Mouse (Mus musculus) ES-Bruce4 (cell line): Measurements from ENCODE around the gene Odf3l1. TPM values are rescaled to one million over a fixed set of nuclear protein-coding genes. Genes with fewer than 3 reads are reported as not detected.
A peak's percentile ranks its signal among the peaks of the same experiment; 100 is the strongest.

Experiments used
- H3K27ac ChIP-seq: 2 replicates; pipeline ENCODE4 v1.5.1; 2012; ENCODE audit warnings: low read length, inconsistent platforms; ENCODE audit not compliant: insufficient read depth
- H3K27me3 ChIP-seq: 2 replicates; pipeline ENCODE4 v1.6.1; 2012; ENCODE audit warnings: mild to moderate bottlenecking, low read length, inconsistent platforms; ENCODE audit not compliant: control insufficient read depth, poor library complexity, insufficient read depth, severe bottlenecking
- H3K36me3 ChIP-seq: 2 replicates; pipeline ENCODE4 v1.6.1; 2012; ENCODE audit warnings: inconsistent platforms, mild to moderate bottlenecking, low read length, moderate library complexity; ENCODE audit not compliant: control insufficient read depth, poor library complexity, insufficient read depth, severe bottlenecking
- H3K4me1 ChIP-seq: one replicate; pipeline ENCODE4 v1.8.1; 2011; ENCODE audit warnings: low read length; ENCODE audit not compliant: control insufficient read depth, insufficient read depth
- H3K4me3 ChIP-seq: 2 replicates; pipeline ENCODE4 v1.5.1; 2011; ENCODE audit warnings: low read depth, mild to moderate bottlenecking, low read length
- H3K9ac ChIP-seq: 2 replicates; pipeline ENCODE4 v1.6.1; 2012; ENCODE audit warnings: low read depth, mild to moderate bottlenecking, inconsistent platforms; ENCODE audit not compliant: poor library complexity, severe bottlenecking
- H3K9me3 ChIP-seq: replicated peaks from 2 replicates; pipeline ENCODE4 v1.6.1; 2012; ENCODE audit warnings: mild to moderate bottlenecking, low read length, inconsistent platforms; ENCODE audit not compliant: control insufficient read depth, poor library complexity, insufficient read depth, severe bottlenecking
- CTCF ChIP-seq: IDR thresholded peaks from one replicate; pipeline ENCODE4 v1.8.1; 2011; ENCODE audit warnings: low read depth, low read length
- EP300 ChIP-seq: IDR thresholded peaks from 2 replicates; pipeline ENCODE4 v1.6.1; 2011; ENCODE audit warnings: low read depth, low read length; ENCODE audit not compliant: insufficient read depth
- POLR2A ChIP-seq: IDR thresholded peaks from one replicate; pipeline ENCODE4 v1.8.1; 2011; ENCODE audit warnings: low read length; ENCODE audit not compliant: insufficient read depth
- polyA plus RNA-seq: library from polyadenylated mRNA; stranded (reverse); fragments of >200 nt; gene quantifications from 2 replicates; pipeline ENCODE4 v1.2.4, GENCODE M21; 2011; ENCODE audit warnings: low read depth; ENCODE audit not compliant: missing spikeins, insufficient read depth, insufficient read length

The Odf3l1 gene
- polyA plus RNA-seq, 1 experiment, result not detected

DNA sequence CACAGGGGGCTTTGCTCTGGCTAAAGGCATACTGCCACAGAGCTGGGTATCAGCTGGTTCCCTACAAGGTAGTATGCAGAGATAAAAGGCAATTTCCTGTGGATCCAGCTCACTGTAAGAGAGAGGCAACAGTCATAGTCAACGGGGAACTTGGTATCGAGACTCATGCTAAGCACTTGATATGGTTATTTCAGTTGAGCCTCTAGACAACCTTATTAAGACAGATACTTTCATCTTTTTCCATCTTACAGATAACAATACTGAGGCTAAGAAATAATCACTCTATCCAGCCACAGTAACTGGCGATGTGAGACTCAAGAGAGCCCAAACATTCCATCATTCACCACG is 13.6 kb downstream of the Odf3l1 start:
- Histone ChIP-seq H3K27ac (no peak overlapping the region), H3K36me3 (no peaks in the 10 kb centered on the region), H3K9me3 (no peaks in the 10 kb centered on the region), H3K4me1 (no peaks in the 10 kb centered on the region), H3K4me3 (no peak overlapping the region), H3K9ac (no peak overlapping the region), H3K27me3 (no peaks in the 10 kb centered on the region)
- TF ChIP-seq CTCF (no peak), POLR2A (no peak), EP300 (no peak)

DNA sequence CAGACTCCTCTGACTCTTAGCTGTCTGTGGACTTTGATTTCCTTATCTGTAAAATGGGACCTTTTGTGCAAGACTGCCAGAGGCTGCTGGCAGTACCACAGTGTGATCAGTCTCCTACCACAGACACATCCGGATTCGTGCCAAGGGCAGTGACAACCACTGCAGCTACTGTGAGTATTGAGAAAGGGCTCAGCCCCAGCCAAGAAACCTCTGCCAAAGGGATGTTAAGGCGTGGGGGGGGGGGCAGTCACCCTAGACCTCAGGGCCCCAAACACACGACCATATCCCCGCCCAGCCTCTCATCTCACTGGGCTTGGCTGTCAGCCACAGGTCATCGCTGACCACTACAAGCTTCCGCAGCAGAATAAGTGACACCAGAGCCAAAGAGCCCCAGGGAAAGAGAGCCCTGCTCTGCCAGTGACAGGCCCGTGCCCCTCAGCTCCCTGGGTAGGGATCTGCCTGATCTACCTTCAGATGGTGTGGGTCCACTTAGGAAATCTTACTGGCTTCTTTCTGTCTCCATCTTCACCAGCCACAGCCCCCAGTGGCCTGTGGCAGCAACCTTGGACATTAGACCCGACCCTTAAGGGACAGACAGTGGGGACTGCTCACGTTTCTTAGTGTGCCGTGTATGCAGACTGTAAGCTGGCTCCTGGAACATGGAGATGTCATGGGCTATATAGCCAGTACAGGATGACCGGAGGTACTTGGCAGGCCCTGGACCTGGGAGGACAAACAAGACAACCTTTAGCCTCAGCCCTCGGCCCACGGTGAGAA is 14.2 kb downstream of the Odf3l1 start:
- Histone ChIP-seq H3K36me3 (no peaks in the 10 kb centered on the region), H3K9me3 (no peaks in the 10 kb centered on the region), H3K27ac (no peak overlapping the region), H3K4me3 (no peak overlapping the region), H3K9ac (no peak overlapping the region), H3K4me1 (no peaks in the 10 kb centered on the region), H3K27me3 (no peaks in the 10 kb centered on the region)
- TF ChIP-seq CTCF, result no peak

DNA sequence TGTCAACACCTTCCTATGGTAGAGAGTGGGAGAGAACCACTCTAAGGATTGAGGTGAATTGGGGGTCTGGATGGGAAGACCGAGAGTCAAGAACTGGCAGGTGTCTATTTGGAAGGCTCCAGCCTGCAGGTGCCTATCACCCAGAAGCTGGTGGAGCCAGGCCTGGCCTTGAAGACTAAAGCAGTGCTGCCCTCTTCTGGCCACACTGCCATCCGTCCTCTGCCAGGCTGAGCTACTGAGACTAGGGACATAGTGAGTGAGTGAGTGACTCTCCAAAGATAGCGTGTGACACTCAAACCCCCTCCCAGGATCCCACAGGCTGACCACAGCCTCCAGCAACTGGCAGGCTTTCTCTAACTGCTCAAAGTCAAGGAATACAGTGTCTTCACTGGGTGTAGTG is 17.0 kb downstream of the Odf3l1 start:
- H3K9ac ChIP-seq, result no peak overlapping the region
- no peak for TF ChIP-seq EP300
- peak; percentile 96 for TF ChIP-seq CTCF
- no peaks in the 10 kb centered on the region for H3K27me3 ChIP-seq
- H3K36me3 ChIP-seq, result no peaks in the 10 kb centered on the region
- no peaks in the 10 kb centered on the region for H3K4me1 ChIP-seq
- no peak overlapping the region for H3K27ac ChIP-seq
- H3K4me3 ChIP-seq, result no peak overlapping the region
- no peaks in the 10 kb centered on the region for H3K9me3 ChIP-seq

DNA sequence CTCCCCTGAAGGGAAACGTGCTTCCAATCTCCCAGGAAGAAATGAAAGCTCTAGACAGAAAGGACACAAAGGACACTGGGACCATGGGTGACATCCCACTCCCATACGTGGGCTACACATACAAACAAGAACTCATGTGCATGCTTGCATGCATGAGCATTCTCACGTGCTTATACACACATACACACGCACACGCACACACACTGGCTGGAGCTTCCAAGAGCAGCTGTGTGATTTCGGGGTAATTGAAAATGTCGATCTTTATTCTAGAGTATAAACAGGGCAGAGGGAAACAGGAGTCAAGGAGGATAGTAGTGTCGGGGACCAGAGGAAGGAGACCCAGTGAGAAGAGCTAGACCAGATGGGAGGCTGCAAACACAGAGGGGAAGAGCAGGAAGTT is 19.8 kb downstream of the Odf3l1 start:
- Histone ChIP-seq H3K27ac (no peak overlapping the region), H3K9ac (no peak overlapping the region), H3K9me3 (no peaks in the 10 kb centered on the region), H3K4me1 (no peaks in the 10 kb centered on the region), H3K4me3 (no peak overlapping the region), H3K36me3 (no peaks in the 10 kb centered on the region), H3K27me3 (no peaks in the 10 kb centered on the region)
- TF ChIP-seq POLR2A (no peak), CTCF (no peak), EP300 (no peak)

DNA sequence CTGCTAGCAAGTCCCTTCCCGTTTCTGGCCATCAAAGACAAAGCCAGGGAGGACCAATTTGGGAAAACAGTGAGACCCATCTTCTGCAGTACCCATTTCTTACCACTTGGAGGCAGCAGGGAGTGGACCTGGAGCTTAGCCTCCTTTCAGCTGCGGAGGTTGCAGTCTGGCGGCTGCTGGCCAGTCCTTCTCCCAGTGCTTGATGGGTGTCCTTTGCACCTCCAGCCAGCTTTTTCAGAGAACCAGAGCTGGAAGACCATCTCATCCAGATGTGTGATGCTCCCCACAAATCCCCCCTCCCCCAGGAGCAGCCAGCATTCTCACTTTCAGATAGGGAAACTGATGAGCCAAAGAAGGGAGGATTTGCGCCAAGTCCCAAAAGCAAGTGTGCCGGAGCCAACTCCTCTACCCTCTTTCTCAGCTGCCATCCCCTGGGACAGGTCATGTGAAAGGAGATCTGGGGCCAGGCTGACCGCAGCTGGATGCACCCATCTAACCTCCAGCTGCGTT is 20.7 kb downstream of the Odf3l1 start:
- H3K9ac ChIP-seq, result no peak overlapping the region
- no peak overlapping the region for H3K27ac ChIP-seq
- no peaks in the 10 kb centered on the region for H3K9me3 ChIP-seq
- no peaks in the 10 kb centered on the region for H3K36me3 ChIP-seq
- no peak overlapping the region for H3K4me3 ChIP-seq
- no peaks in the 10 kb centered on the region for H3K27me3 ChIP-seq
- peak; percentile 73 for TF ChIP-seq CTCF
- no peak for TF ChIP-seq POLR2A
- no peaks in the 10 kb centered on the region for H3K4me1 ChIP-seq

DNA sequence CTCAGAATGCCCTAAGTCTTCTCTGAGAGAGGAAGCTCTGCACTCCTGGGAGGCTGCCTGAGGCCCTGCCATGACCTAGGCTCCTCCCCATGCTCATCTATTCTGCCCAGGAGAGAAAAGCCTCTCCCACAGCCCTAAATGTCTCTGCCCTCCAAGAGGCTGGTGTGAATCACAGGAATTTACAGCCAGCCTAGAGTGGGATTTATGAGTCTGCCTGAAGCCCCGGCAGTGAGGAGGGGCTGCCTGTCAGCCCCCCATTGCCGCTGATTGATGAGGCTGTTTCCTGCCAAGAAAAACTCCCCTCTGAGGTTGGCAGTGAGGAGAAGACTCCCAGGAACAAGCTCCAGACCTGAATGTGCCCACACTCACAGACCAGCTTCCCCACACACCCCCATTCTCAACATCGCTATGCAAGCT is 22.2 kb downstream of the Odf3l1 start:
- TF ChIP-seq EP300 (no peak), CTCF (no peak), POLR2A (no peak)
- Histone ChIP-seq H3K27me3 (no peaks in the 10 kb centered on the region), H3K36me3 (no peaks in the 10 kb centered on the region), H3K4me1 (no peaks in the 10 kb centered on the region), H3K9me3 (no peaks in the 10 kb centered on the region), H3K9ac (no peak overlapping the region), H3K4me3 (no peak overlapping the region), H3K27ac (no peak overlapping the region)
